Mouse (Mus musculus) hindbrain, embryonic 15.5 days (tissue): ENCODE data around the gene Znrd1as. TPM values are rescaled to one million over a fixed set of nuclear protein-coding genes. Genes with fewer than 3 reads are reported as not detected.

Experiments used
- ATAC-seq: fragments of 200-750 bp; cut with Nextera tagmentation; 2 replicates; pipeline ENCODE4 v1.8.0; 2017; ENCODE audit warnings: low read depth, moderate number of reproducible peaks, moderate TSS enrichment; ENCODE audit not compliant: low FRiP score
- H3K27ac ChIP-seq: fragments of 300-500 bp; sonication (generic); replicated peaks from 2 replicates; pipeline ENCODE4 v1.5.1; 2015; ENCODE audit warnings: mild to moderate bottlenecking, inconsistent platforms
- H3K27me3 ChIP-seq: fragments of 300-500 bp; sonication (generic); 2 replicates; pipeline ENCODE4 v1.6.1; 2015; ENCODE audit warnings: control low read depth, inconsistent platforms
- H3K36me3 ChIP-seq: fragments of 300-500 bp; sonication (generic); 2 replicates; pipeline ENCODE4 v1.6.1; 2015; ENCODE audit warnings: control low read depth, inconsistent platforms
- H3K4me1 ChIP-seq: fragments of 300-500 bp; sonication (generic); replicated peaks from 2 replicates; pipeline ENCODE4 v1.6.1; 2015; ENCODE audit warnings: control low read depth, inconsistent platforms
- H3K4me2 ChIP-seq: fragments of 300-500 bp; sonication (generic); 2 replicates; pipeline ENCODE4 v1.6.1; 2015; ENCODE audit warnings: moderate library complexity, mild to moderate bottlenecking, inconsistent platforms
- H3K4me3 ChIP-seq: fragments of 300-500 bp; sonication (generic); 2 replicates; pipeline ENCODE4 v1.5.1; 2015; ENCODE audit warnings: mild to moderate bottlenecking, inconsistent platforms
- H3K9ac ChIP-seq: fragments of 300-500 bp; sonication (generic); 2 replicates; pipeline ENCODE4 v1.6.1; 2015; ENCODE audit warnings: inconsistent platforms
- H3K9me3 ChIP-seq: fragments of 300-500 bp; sonication (generic); 2 replicates; pipeline ENCODE4 v1.6.1; 2016; ENCODE audit warnings: control low read depth, inconsistent platforms
- WGBS: fragments of 180-500 bp; shearing (Covaris S2); methylation state at CpG from one replicate; pipeline ENCODE4 v1.1.7; 2015; 5-methylcytosine and 5-hydroxymethylcytosine counted together
- polyA plus RNA-seq: library from polyadenylated mRNA; unstranded; fragments of >200 nt; fragmentation: Nextera tagmentation; extraction: Ambion mirVana; gene quantifications from 2 replicates; pipeline ENCODE4 v1.2.1, GENCODE M21; 2015

The Znrd1as gene
- polyA plus RNA-seq = 5.4 and 5.8 TPM in 2 replicates

DNA sequence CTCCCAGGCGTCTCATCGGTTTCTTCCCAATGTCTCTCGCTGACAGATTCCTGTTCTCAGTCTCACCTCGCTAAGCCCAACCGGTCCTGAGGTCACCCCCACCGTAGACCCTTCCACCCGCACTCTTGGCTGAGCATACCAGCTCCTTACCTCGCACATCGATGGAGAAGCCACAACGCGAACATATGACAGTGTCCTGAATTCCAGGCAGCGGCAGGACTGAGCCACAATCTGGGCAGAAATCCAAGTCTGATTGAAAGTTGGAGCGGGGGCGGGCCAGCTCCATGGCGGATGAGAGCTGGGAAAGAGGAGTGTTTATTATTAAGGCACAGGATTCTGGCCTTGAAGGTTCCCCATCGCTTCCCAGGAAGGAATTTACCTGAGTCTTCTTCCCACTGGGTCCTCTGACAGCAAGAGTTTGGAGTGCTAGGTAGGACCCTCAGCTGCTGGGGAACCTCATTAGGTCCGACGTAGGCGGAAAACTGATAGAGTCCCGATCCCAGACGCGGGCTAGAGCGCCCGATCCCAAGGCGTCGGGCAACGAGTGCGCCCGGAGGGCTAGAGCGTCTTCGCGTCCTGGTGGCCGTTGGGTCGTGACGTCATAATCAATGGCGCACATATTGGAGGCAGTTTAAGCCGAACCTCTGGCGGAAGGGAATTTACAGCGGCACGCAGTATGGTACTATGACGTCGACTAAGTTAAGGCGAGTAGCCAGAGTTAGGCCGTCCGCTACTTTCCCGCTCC, at the start of gene Znrd1as, which contains the start of gene Znrd1:
Gene Znrd1as (plus strand): TSS at position 594 of the 745 bp plus-strand sequence.
Gene Znrd1 (minus strand): TSS at position 561 of the 745 bp plus-strand sequence.
- H3K36me3 ChIP-seq = 0 out of 2 replicates have a peak, but pooled peaks cover 7% of the 10 kb centered on the region
- H3K4me2 ChIP-seq = peak within 1 kb of the TSS; percentile 74
- WGBS = under 1% methylated on average over 46 of the region's 46 CpGs
- H3K4me1 ChIP-seq = peaks cover 23% of the 10 kb centered on the region
- H3K9me3 ChIP-seq = no peaks in the 10 kb centered on the region
- peak within 1 kb of the TSS; percentile 66 for H3K4me3 ChIP-seq
- H3K9ac ChIP-seq = peak within 1 kb of the TSS; percentile 73
- H3K27ac ChIP-seq = peak within 1 kb of the TSS; percentile 77
- peak; percentile 97 for ATAC-seq
- no peaks in the 10 kb centered on the region for H3K27me3 ChIP-seq

DNA sequence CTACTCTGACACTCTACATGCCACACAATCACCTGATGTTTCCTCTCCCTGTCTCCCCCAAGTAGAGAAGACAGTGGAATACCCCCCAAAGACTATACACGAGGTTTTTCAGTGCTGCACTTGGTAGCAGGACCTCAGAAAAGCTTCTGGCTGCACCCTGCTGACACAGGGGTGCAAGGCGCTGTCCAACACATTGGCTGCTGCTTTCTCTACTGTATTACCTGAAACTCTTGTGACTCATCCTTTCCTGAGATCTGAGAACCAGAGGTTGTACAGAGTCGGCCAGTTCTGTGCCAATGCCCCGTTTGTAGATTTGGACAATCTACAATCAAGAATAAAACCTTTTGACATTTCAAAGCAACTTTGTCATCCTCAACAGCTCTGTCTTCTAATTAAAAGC, 48.6 kb upstream of the Znrd1as start:
- no peaks in the 10 kb centered on the region for H3K36me3 ChIP-seq
- H3K4me3 ChIP-seq = no peak overlapping the region
- no peaks in the 10 kb centered on the region for H3K27me3 ChIP-seq
- no peaks in the 10 kb centered on the region for H3K4me1 ChIP-seq
- no peaks in the 10 kb centered on the region for H3K9me3 ChIP-seq
- no peak overlapping the region for H3K9ac ChIP-seq
- H3K27ac ChIP-seq = no peak overlapping the region
- no peak for ATAC-seq
- no peak overlapping the region for H3K4me2 ChIP-seq
- 62% methylated on average over 4 of the region's 4 CpGs for WGBS

DNA sequence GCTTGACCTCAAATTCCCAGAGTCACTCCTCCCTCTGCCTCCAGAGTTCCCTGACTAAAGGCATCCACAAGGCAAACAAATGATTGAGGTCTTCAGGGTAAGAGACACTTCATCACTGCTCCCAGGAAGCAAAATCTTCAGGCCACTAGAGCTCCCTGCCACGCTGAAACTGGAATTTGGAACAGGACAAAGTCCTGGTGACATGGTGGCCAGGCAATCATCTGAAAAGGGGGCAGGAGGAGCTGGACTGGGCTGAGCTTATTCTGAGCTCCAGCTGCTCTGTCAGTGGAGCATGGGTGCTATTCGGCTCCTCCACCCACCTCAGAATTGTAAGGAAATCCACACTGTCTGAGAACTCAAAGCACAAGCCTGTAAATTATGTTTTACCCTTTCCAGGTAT, 46.4 kb upstream of the Znrd1as start:
- no peak for ATAC-seq
- Histone ChIP-seq H3K27me3 (no peaks in the 10 kb centered on the region), H3K9ac (no peak overlapping the region), H3K4me2 (no peak overlapping the region), H3K9me3 (no peaks in the 10 kb centered on the region), H3K27ac (no peak overlapping the region), H3K36me3 (no peaks in the 10 kb centered on the region), H3K4me3 (no peak overlapping the region), H3K4me1 (no peaks in the 10 kb centered on the region)
- WGBS = 81% methylated on average over 2 of the region's 2 CpGs

DNA sequence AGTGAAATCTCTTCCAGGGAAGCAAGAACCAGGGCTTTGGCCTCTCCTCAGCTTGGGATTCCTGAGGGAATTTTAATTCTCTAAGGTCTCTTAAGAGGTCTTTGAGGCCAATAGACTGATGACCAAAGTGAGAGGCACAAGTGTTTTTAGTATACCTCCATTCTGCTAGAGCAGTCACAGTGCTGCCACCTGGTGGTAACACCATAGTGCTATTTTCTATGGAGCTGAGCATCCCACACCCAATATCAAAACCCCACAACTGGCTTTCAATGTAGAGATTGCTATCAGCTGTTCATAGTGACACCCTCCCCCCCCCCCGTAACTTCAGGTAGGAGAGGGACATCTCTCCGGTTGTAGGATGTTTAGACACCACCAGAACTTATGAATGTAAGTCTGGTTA, 44.3 kb upstream of the Znrd1as start:
- H3K4me3 ChIP-seq = no peak overlapping the region
- no peak overlapping the region for H3K9ac ChIP-seq
- H3K4me1 ChIP-seq = no peaks in the 10 kb centered on the region
- no peaks in the 10 kb centered on the region for H3K36me3 ChIP-seq
- no peak for ATAC-seq
- no peaks in the 10 kb centered on the region for H3K9me3 ChIP-seq
- H3K4me2 ChIP-seq = no peak overlapping the region
- no peaks in the 10 kb centered on the region for H3K27me3 ChIP-seq
- no peak overlapping the region for H3K27ac ChIP-seq
- WGBS = 7% methylated on average over 2 of the region's 2 CpGs

DNA sequence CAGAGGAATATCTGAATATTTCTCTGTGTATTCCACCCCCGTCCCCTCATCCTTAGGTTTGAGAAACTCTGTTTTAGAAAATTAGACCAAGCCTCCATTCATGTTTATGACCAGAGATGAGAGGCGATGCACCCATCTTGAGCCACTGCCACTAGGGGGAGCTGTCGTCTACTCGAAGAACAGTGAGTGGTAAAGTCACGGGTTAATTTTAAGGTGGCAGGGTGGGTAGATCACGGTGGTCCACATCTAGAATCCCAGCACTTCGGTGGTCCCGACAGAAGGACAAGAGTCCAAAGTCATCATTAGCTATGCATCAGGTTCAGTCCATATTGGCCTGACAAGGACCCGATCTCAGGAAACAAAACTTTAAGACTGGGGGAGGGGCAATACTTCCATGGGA, 43.3 kb upstream of the Znrd1as start:
- no peaks in the 10 kb centered on the region for H3K9me3 ChIP-seq
- H3K4me1 ChIP-seq = no peaks in the 10 kb centered on the region
- H3K27me3 ChIP-seq = no peaks in the 10 kb centered on the region
- H3K4me2 ChIP-seq = no peak overlapping the region
- 13% methylated on average over 9 of the region's 9 CpGs for WGBS
- no peaks in the 10 kb centered on the region for H3K36me3 ChIP-seq
- ATAC-seq = no peak
- no peak overlapping the region for H3K27ac ChIP-seq
- no peak overlapping the region for H3K4me3 ChIP-seq
- no peak overlapping the region for H3K9ac ChIP-seq

DNA sequence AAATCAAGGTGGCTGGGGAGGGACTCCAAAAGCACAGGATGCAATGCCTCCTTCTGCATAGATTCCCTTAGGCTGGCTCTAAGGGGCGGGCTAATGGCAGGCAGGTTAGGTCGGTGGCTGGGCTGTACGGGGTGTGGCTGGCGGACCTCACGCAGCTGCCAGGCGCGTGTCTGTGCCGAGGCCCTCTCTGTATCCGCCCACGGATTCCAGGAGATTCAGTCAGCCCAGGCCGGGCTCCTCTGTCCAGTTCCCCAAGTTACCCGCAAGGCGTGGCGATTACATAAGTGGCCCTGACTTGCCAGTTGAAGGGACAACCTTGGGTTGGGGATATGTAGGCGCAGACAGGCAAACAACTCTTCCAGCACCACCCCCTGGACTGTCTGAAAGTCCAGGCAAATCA, 38.2 kb upstream of the Znrd1as start:
- Histone ChIP-seq H3K9me3 (no peaks in the 10 kb centered on the region), H3K4me2 (no peak overlapping the region), H3K4me1 (no peaks in the 10 kb centered on the region), H3K4me3 (no peak overlapping the region), H3K27me3 (no peaks in the 10 kb centered on the region), H3K27ac (no peak overlapping the region), H3K9ac (no peak overlapping the region), H3K36me3 (no peaks in the 10 kb centered on the region)
- no peak for ATAC-seq
- WGBS = 62% methylated on average over 15 of the region's 15 CpGs

DNA sequence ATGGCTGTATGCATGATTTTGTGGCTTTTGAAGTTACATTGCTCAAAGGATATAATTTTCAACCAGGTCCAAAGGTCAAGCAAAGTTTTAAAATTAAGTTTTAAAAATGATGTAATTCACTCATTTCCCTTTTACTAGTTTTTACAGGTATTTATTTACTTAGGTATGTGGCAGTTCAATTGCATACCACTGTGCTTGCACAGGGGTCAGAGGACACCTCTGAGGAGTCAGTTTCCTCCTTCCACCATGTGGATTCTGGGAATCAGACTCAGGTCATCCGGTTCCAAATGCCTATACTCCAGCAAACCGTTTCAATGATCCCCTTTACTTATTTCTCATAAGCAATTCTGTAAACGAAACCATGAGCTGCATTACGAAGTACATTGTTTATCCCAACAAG, 35.7 kb upstream of the Znrd1as start:
- H3K4me1 ChIP-seq = no peaks in the 10 kb centered on the region
- WGBS = 89% methylated on average over 4 of the region's 4 CpGs
- H3K27me3 ChIP-seq = no peaks in the 10 kb centered on the region
- H3K27ac ChIP-seq = no peak overlapping the region
- no peak overlapping the region for H3K9ac ChIP-seq
- H3K9me3 ChIP-seq = no peaks in the 10 kb centered on the region
- H3K4me2 ChIP-seq = no peak overlapping the region
- no peak for ATAC-seq
- H3K4me3 ChIP-seq = no peak overlapping the region
- H3K36me3 ChIP-seq = no peaks in the 10 kb centered on the region

DNA sequence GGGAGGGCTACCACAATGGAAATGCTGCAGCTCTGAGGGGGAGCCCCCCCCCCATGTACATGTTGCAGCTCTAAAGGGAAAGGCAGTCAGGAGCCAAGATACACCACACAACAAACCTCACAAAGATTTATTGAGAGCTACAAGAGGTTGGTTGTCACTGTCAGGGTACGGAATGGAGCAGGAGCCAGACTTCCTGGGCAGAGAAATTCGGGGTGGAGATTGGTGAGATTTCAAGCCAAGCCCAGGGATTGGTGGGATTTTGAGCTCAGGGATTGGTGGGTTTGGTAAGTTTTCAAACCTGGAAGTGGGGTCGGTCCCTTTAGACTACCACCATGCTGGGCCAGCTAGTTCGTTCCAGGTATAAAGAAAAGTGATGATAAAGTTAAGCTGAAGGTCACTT, 34.9 kb upstream of the Znrd1as start:
- Histone ChIP-seq H3K9me3 (no peaks in the 10 kb centered on the region), H3K27me3 (no peaks in the 10 kb centered on the region), H3K4me2 (no peak overlapping the region), H3K4me3 (no peak overlapping the region), H3K9ac (no peak overlapping the region), H3K27ac (no peak overlapping the region), H3K4me1 (no peaks in the 10 kb centered on the region), H3K36me3 (no peaks in the 10 kb centered on the region)
- WGBS = 62% methylated on average over 4 of the region's 4 CpGs
- ATAC-seq = no peak

DNA sequence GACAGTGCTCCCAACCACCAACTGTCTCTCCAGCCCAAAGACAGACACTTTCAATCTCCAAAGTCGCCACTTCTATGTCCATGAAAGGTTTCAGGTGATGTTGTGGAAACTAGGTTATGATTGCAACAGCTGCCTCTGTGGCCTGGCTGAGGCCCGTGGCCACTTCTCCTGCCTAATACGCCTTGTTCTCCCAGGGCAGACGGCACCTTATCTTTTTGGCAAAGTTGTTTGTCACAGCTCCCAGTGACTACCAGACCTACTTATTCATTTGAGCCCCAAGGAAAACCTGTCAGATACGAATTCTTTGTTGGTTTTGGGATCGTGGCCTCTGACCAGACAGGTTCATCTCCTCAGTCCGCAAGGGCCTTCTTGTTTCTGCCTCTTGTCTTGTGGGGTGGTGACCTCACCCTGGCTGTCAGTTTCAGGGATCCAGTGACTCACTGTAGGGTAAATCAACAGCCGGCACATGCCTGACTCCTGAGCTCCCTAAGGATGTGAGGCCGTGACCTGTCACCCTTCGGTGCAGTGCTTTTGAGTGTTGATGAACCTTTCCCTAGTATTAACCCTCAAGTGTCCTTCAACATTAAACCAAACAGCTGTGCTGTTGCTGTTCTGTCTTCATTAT, 30.8 kb upstream of the Znrd1as start:
- Histone ChIP-seq H3K27ac (no peak overlapping the region), H3K4me2 (no peak overlapping the region), H3K9me3 (no peaks in the 10 kb centered on the region), H3K4me1 (no peaks in the 10 kb centered on the region), H3K36me3 (no peaks in the 10 kb centered on the region), H3K4me3 (no peak overlapping the region), H3K9ac (no peak overlapping the region), H3K27me3 (no peaks in the 10 kb centered on the region)
- 68% methylated on average over 10 of the region's 10 CpGs for WGBS
- no peak for ATAC-seq

DNA sequence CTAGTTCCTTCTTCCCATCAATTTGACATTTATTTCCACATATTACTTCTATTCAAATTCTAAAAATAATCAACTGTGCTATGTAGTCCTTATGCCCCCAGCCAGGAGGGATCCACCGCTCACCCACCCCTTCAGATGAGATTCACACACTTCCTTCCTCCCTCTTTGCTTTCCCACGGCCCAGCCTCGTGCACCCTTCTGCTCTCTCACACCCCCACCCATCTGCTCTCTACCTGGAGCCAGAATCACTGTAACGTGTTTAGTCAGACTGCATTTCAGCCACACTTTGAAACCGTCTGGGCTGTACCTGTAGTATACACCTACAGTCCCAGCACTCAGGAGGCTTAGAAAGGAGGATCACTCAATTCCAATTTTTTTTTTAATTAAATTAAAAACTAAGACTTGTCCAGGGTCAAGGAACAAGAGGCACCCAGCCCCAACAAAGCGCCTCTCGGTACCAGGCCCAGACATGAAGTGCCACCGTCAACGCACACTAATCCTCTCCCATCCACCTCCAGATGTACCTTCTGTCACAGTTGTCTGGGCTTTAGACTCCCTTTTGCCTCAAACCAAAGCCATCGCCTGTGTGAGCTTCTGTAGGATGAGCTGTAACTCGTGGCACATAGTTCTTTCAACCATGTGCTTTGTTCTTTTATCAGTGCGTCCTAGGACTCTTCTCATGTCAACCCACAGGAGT, 29.0 kb upstream of the Znrd1as start:
- H3K4me2 ChIP-seq = no peak overlapping the region
- H3K4me1 ChIP-seq = no peaks in the 10 kb centered on the region
- WGBS = 73% methylated on average over 12 of the region's 12 CpGs
- H3K4me3 ChIP-seq = no peak overlapping the region
- ATAC-seq = no peak
- H3K36me3 ChIP-seq = no peaks in the 10 kb centered on the region
- no peaks in the 10 kb centered on the region for H3K27me3 ChIP-seq
- no peak overlapping the region for H3K27ac ChIP-seq
- no peaks in the 10 kb centered on the region for H3K9me3 ChIP-seq
- H3K9ac ChIP-seq = no peak overlapping the region

DNA sequence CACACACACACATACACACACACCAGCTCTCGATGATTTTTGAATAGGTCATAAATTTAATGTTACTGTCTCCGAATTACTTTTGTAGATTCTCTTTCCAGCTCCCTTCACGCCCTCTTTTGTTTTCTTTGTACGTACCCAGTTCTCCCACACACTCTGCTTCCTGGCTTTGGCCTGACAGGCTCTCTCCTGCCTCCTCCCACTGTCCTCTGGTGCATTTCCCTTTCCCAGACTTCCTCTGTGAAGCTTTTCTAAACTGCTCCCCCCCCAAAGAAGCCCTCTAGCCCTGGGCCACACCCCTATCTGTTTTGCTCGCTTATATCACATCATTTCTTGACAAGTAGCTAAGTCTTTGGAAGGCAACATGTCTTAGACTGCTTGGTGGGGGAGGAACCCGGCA, 28.2 kb upstream of the Znrd1as start:
- 71% methylated on average over 6 of the region's 6 CpGs for WGBS
- H3K36me3 ChIP-seq = no peaks in the 10 kb centered on the region
- H3K27ac ChIP-seq = no peak overlapping the region
- no peaks in the 10 kb centered on the region for H3K9me3 ChIP-seq
- no peak overlapping the region for H3K9ac ChIP-seq
- no peak for ATAC-seq
- no peak overlapping the region for H3K4me3 ChIP-seq
- no peaks in the 10 kb centered on the region for H3K27me3 ChIP-seq
- no peak overlapping the region for H3K4me2 ChIP-seq
- H3K4me1 ChIP-seq = no peaks in the 10 kb centered on the region

DNA sequence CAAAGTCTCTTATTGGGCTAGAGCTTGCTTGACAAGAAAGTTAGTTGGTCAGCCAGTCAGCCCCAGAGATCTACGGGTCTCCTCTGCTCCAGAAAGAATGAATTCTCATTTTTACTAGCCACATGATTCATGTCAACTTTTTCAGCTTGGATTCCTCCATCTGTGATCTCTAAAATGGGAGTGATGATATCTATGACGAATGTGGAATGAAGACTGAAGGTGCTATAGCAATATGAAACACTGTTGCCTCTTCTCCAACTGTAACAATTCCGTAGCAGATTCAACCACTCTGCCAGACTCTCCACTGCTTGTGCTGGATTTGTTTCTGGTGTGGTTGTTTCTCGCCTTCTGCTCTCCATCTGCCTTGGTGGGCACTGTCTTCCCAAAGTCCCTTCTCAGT, 27.3 kb upstream of the Znrd1as start:
- Histone ChIP-seq H3K4me3 (no peak overlapping the region), H3K36me3 (no peaks in the 10 kb centered on the region), H3K27me3 (no peaks in the 10 kb centered on the region), H3K27ac (no peak overlapping the region), H3K9me3 (no peaks in the 10 kb centered on the region), H3K4me2 (no peak overlapping the region), H3K4me1 (no peaks in the 10 kb centered on the region), H3K9ac (no peak overlapping the region)
- 89% methylated on average over 4 of the region's 4 CpGs for WGBS
- ATAC-seq = no peak
